Mouse (Mus musculus) cerebellum, adult 2 months (tissue): ENCODE results near the gene Gpr161.

Source experiments
- CTCF ChIP-seq: fragments of 200-500 bp; IDR thresholded peaks from 2 replicates; pipeline ENCODE4 v1.5.1; 2011; ENCODE audit warnings: low read depth, mild to moderate bottlenecking, control low read depth, low read length, moderate library complexity, borderline replicate concordance; ENCODE audit not compliant: insufficient read depth
- POLR2A ChIP-seq: fragments of 200-500 bp; IDR thresholded peaks from 2 replicates; pipeline ENCODE4 v1.6.1; 2011; ENCODE audit warnings: low read length, control low read depth, borderline replicate concordance; ENCODE audit not compliant: insufficient read depth

- no peak for TF ChIP-seq CTCF
- TF ChIP-seq POLR2A = no peak
These were observed 69.5 kb downstream of the Gpr161 start for GRCm38 (mm10) chr1:165365057-165365456.
